Mouse (Mus musculus) liver, adult 2 months (tissue): Measurements from ENCODE around the gene Gjd3. TPM values are rescaled to one million over a fixed set of nuclear protein-coding genes. Genes with fewer than 3 reads are reported as not detected.

Experiments used
- DNase-seq: peaks from one replicate; pipeline ENCODE4 v3.0.0-alpha.2; 2011; ENCODE audit warnings: low read depth, low spot score; ENCODE audit errors: extremely low read depth
- H3K27ac ChIP-seq: fragments of 200-500 bp; replicated peaks from 2 replicates; pipeline ENCODE4 v1.5.1; 2012; ENCODE audit warnings: low read depth, mild to moderate bottlenecking, control low read depth, inconsistent platforms, low read length; ENCODE audit not compliant: insufficient read depth
- H3K27me3 ChIP-seq: fragments of 200-500 bp; 2 replicates; pipeline ENCODE4 v1.6.1; 2012; ENCODE audit warnings: mild to moderate bottlenecking, moderate library complexity, low read length, inconsistent platforms; ENCODE audit not compliant: control insufficient read depth, insufficient read depth
- H3K36me3 ChIP-seq: fragments of 200-500 bp; 2 replicates; pipeline ENCODE4 v1.6.1; 2012; ENCODE audit warnings: low read length, inconsistent platforms; ENCODE audit not compliant: control insufficient read depth, insufficient read depth
- H3K4me1 ChIP-seq: fragments of 200-500 bp; 2 replicates; pipeline ENCODE4 v1.6.1; 2011; ENCODE audit warnings: low read length; ENCODE audit not compliant: control insufficient read depth, insufficient read depth
- H3K4me3 ChIP-seq: fragments of 200-500 bp; 2 replicates; pipeline ENCODE4 v1.5.1; 2011; ENCODE audit warnings: low read depth, mild to moderate bottlenecking, control low read depth, low read length, moderate library complexity; ENCODE audit not compliant: insufficient read depth
- H3K79me2 ChIP-seq: fragments of 200-500 bp; 2 replicates; pipeline ENCODE4 v1.6.1; 2012; ENCODE audit warnings: inconsistent platforms, mild to moderate bottlenecking, low read length, moderate library complexity; ENCODE audit not compliant: control insufficient read depth, insufficient read depth
- H3K9ac ChIP-seq: fragments of 200-500 bp; 2 replicates; pipeline ENCODE4 v1.6.1; 2012; ENCODE audit warnings: low read depth, mild to moderate bottlenecking, control low read depth, inconsistent platforms, low read length
- CTCF ChIP-seq: fragments of 200-500 bp; IDR thresholded peaks from 2 replicates; pipeline ENCODE4 v1.5.1; 2011; ENCODE audit warnings: low read depth, low read length, control low read depth
- POLR2A ChIP-seq: fragments of 200-500 bp; IDR thresholded peaks from 2 replicates; pipeline ENCODE4 v1.6.1; 2011; ENCODE audit warnings: low read length, control low read depth; ENCODE audit not compliant: insufficient read depth; ENCODE audit errors: extremely low read depth
- WGBS: fragments of 180-500 bp; shearing (Covaris S2); methylation state at CpG from one replicate; pipeline ENCODE4 v1.1.7; 2018; 5-methylcytosine and 5-hydroxymethylcytosine counted together
- polyA plus RNA-seq: library from polyadenylated mRNA; depleted of rRNA; stranded (reverse); fragments of >200 nt; gene quantifications from 2 replicates; pipeline ENCODE4 v1.2.3, GENCODE M21; 2012
- total RNA-seq: library from RNA; depleted of rRNA; stranded (reverse); fragments of >200 nt; gene quantifications from 2 replicates; pipeline ENCODE4 v1.2.3, GENCODE M21; 2014

Gene Gjd3
- total and polyA plus RNA-seq, 2 experiments: not detected

- Histone ChIP-seq H3K36me3 (no peaks in the 10 kb centered on the region), H3K27me3 (no peaks in the 10 kb centered on the region), H3K4me1 (peaks cover 46% of the 10 kb centered on the region), H3K9ac (0 out of 2 replicates have a peak overlapping the region, but pooled peaks have one; percentile 8), H3K27ac (no peak overlapping the region), H3K79me2 (peaks cover 27% of the 10 kb centered on the region; the same call in 1 of the 2 replicates), H3K4me3 (no peak overlapping the region)
- 60% methylated on average over 3 of the region's 3 CpGs for WGBS
- TF ChIP-seq POLR2A: no peak
- DNase-seq: no peak
Measured at GRCm38 (mm10) chr11:98940776-98941175, 42.0 kb downstream of the Gjd3 start.

- Histone ChIP-seq H3K27ac (no peak overlapping the region), H3K9ac (no peak overlapping the region), H3K27me3 (no peaks in the 10 kb centered on the region), H3K79me2 (peaks cover 27% of the 10 kb centered on the region; the same call in 1 of the 2 replicates), H3K4me3 (no peak overlapping the region), H3K4me1 (peaks cover 47% of the 10 kb centered on the region), H3K36me3 (no peaks in the 10 kb centered on the region)
- DNase-seq: no peak
- no peak for TF ChIP-seq CTCF
- TF ChIP-seq POLR2A: no peak
- 77% methylated on average over 11 of the region's 11 CpGs for WGBS
Measured at GRCm38 (mm10) chr11:98939953-98940641, 42.7 kb downstream of the Gjd3 start.

GRCm38 (mm10) chr11:98939084-98939952 is 43.5 kb downstream of the Gjd3 start:
- H3K27me3 ChIP-seq: no peaks in the 10 kb centered on the region
- peak overlapping the region; percentile 5; the same call in 1 of the 2 replicates for H3K4me3 ChIP-seq
- peaks cover 27% of the 10 kb centered on the region; the same call in 1 of the 2 replicates for H3K79me2 ChIP-seq
- H3K4me1 ChIP-seq: peaks cover 40% of the 10 kb centered on the region
- TF ChIP-seq POLR2A: no peak
- no peak for TF ChIP-seq CTCF
- no peak overlapping the region for H3K27ac ChIP-seq
- WGBS: 74% methylated on average over 15 of the region's 15 CpGs
- H3K9ac ChIP-seq: no peak overlapping the region
- no peaks in the 10 kb centered on the region for H3K36me3 ChIP-seq
- no peak for DNase-seq

- no peak for TF ChIP-seq CTCF
- no peak for TF ChIP-seq POLR2A
- WGBS: 42% methylated on average over 7 of the region's 7 CpGs
- peaks cover 27% of the 10 kb centered on the region; the same call in 1 of the 2 replicates for H3K79me2 ChIP-seq
- H3K4me3 ChIP-seq: no peak overlapping the region; the same call in 1 of the 2 replicates
- no peaks in the 10 kb centered on the region for H3K36me3 ChIP-seq
- H3K27me3 ChIP-seq: no peaks in the 10 kb centered on the region
- no peak for DNase-seq
- peaks cover 36% of the 10 kb centered on the region for H3K4me1 ChIP-seq
- H3K27ac ChIP-seq: no peak overlapping the region
- H3K9ac ChIP-seq: no peak overlapping the region
Measured at GRCm38 (mm10) chr11:98938701-98939083, 44.1 kb downstream of the Gjd3 start.

GRCm38 (mm10) chr11:98937914-98938694 is 44.7 kb downstream of the Gjd3 start:
- Histone ChIP-seq H3K36me3 (no peaks in the 10 kb centered on the region), H3K4me1 (peaks cover 34% of the 10 kb centered on the region), H3K27me3 (no peaks in the 10 kb centered on the region), H3K79me2 (peaks cover 24% of the 10 kb centered on the region; the same call in 1 of the 2 replicates), H3K9ac (peak overlapping the region; percentile 92), H3K4me3 (peak overlapping the region; percentile 62), H3K27ac (peak overlapping the region; percentile 71)
- WGBS: under 1% methylated on average over 39 of the region's 39 CpGs
- DNase-seq: no peak
- TF ChIP-seq POLR2A (no peak), CTCF (no peak)
